Comparison of ENCODE assay signal across 23 mouse cellular contexts in genomic region chr12:45092444-45092843, GRCm38 (mm10). TPM values are rescaled to one million over a fixed set of nuclear protein-coding genes. Genes with fewer than 3 reads are reported as not detected.
DNase-seq lines count a peak whose midpoint lies in the region; ATAC-seq and TF ChIP-seq lines count a peak whose summit lies in the region.
"Had no signal": no experiment of that assay in that cellular context is flagged by ENCODE, and none has a peak within 500 bp of the region (broad histone marks: within the 10 kb centered on the region; RNA-seq: fewer than 3 reads in every experiment).

No protein-coding gene starts in this region.

- ATAC-seq in midbrain, embryonic 11.5 days (ENCODE audit: low FRiP score): no peak
- no peak for ATAC-seq in midbrain, postnatal 0 days (ENCODE audit: low FRiP score)
- ATAC-seq in granulocyte monocyte progenitor cell, adult 5-6 weeks (replicated peaks; ENCODE audit: poor library complexity, severe bottlenecking): peak; percentile 98
- ATAC-seq in megakaryocyte progenitor cell, adult 5-6 weeks (replicated peaks; ENCODE audit: poor library complexity): peak; percentile 95
- ATAC-seq in hindbrain, embryonic 13.5 days (ENCODE audit: low FRiP score): no peak
- no peak for ATAC-seq in lung, postnatal 0 days
- ATAC-seq: activated CD4-positive, CD25-positive, alpha-beta regulatory T cell, adult 4 months; forebrain, embryonic 14.5 days; Patski had no signal

- H3K4me2 ChIP-seq in midbrain, embryonic 11.5 days: no peak overlapping the region
- H3K4me2 ChIP-seq in midbrain, postnatal 0 days (ENCODE audit: low read depth, low read length, poor library complexity, severe bottlenecking): no peak overlapping the region
- no peak overlapping the region for H3K4me2 ChIP-seq in hindbrain, embryonic 13.5 days
- H3K4me2 ChIP-seq in lung, postnatal 0 days (replicated peaks; ENCODE audit: low read depth, low read length): no peak overlapping the region
- H3K4me2 ChIP-seq: hindbrain, embryonic 14.5 days had no signal

- no peak for TF ChIP-seq CTCF in midbrain, postnatal 0 days (IDR thresholded peaks at IDR 0.05)
- TF ChIP-seq CTCF in lung, postnatal 0 days (IDR thresholded peaks at IDR 0.05): no peak

- 82% methylated on average over 3 of the region's 3 CpGs for WGBS in midbrain, embryonic 11.5 days
- WGBS in midbrain, postnatal 0 days: 80% methylated on average over 3 of the region's 3 CpGs
- WGBS in hindbrain, embryonic 13.5 days: 89% methylated on average over 3 of the region's 3 CpGs
- WGBS in lung, postnatal 0 days: 16% methylated on average over 3 of the region's 3 CpGs

- H3K9me3 ChIP-seq in midbrain, embryonic 11.5 days (ENCODE audit: control insufficient read depth, low read length): no peaks in the 10 kb centered on the region
- no peaks in the 10 kb centered on the region for H3K9me3 ChIP-seq in midbrain, postnatal 0 days (ENCODE audit: low read length)
- H3K9me3 ChIP-seq in hindbrain, embryonic 13.5 days: no peaks in the 10 kb centered on the region
- no peaks in the 10 kb centered on the region for H3K9me3 ChIP-seq in lung, postnatal 0 days (ENCODE audit: low read length)
- H3K9me3 ChIP-seq: embryonic facial prominence, embryonic 10.5 days; forebrain, embryonic 10.5 days; heart, embryonic 10.5 days had no signal

- no peak overlapping the region for H3K9ac ChIP-seq in midbrain, embryonic 11.5 days (ENCODE audit: low read length)
- no peak overlapping the region for H3K9ac ChIP-seq in midbrain, postnatal 0 days (replicated peaks; ENCODE audit: low read length, poor library complexity, severe bottlenecking)
- no peak overlapping the region for H3K9ac ChIP-seq in hindbrain, embryonic 13.5 days
- H3K9ac ChIP-seq in lung, postnatal 0 days (replicated peaks; ENCODE audit: low read depth): no peak overlapping the region
- H3K9ac ChIP-seq: hindbrain, embryonic 14.5 days had no signal

- H3K4me3 ChIP-seq in midbrain, embryonic 11.5 days (ENCODE audit: low read depth, low read length): no peak overlapping the region
- no peak overlapping the region for H3K4me3 ChIP-seq in midbrain, postnatal 0 days (ENCODE audit: low read depth, low read length)
- H3K4me3 ChIP-seq in hindbrain, embryonic 13.5 days: no peak overlapping the region
- no peak overlapping the region for H3K4me3 ChIP-seq in lung, postnatal 0 days (ENCODE audit: low read depth, low read length)
- H3K4me3 ChIP-seq: embryonic facial prominence, embryonic 10.5 days; erythroblast, embryonic 14.5 days; forebrain, embryonic 10.5 days; heart, embryonic 10.5 days had no signal

- H3K27ac ChIP-seq in midbrain, embryonic 11.5 days (ENCODE audit: low read depth, low read length): no peak overlapping the region
- H3K27ac ChIP-seq in midbrain, postnatal 0 days (ENCODE audit: low read depth, low read length): no peak overlapping the region
- H3K27ac ChIP-seq in hindbrain, embryonic 13.5 days: no peak overlapping the region
- H3K27ac ChIP-seq in lung, postnatal 0 days (ENCODE audit: low read length): no peak overlapping the region
- H3K27ac ChIP-seq: embryonic facial prominence, embryonic 10.5 days; forebrain, embryonic 10.5 days; heart, embryonic 10.5 days; hindbrain, embryonic 14.5 days had no signal

- DNase-seq in midbrain, embryonic 11.5 days (ENCODE audit: low spot score, missing footprints): peak; percentile 51
- no peak for DNase-seq in midbrain, postnatal 0 days (ENCODE audit: low spot score)
- no peak for DNase-seq in kidney, adult 18-20 months
- DNase-seq in lung, postnatal 0 days (ENCODE audit: low spot score): no peak
- DNase-seq: adrenal gland, postnatal 14 days; cerebellum, adult 18-20 months; cerebellum, adult 9-11 months; cerebellum, postnatal 36 days; gastrocnemius, postnatal 36 days; heart, adult 18-20 months; heart, postnatal 10 days; heart, postnatal 4 days had no signal

- no peaks in the 10 kb centered on the region for H3K4me1 ChIP-seq in midbrain, embryonic 11.5 days (ENCODE audit: control insufficient read depth, insufficient read depth, low read length)
- no peaks in the 10 kb centered on the region for H3K4me1 ChIP-seq in midbrain, postnatal 0 days (ENCODE audit: insufficient read depth, low read length)
- H3K4me1 ChIP-seq in hindbrain, embryonic 13.5 days (replicated peaks): no peaks in the 10 kb centered on the region
- H3K4me1 ChIP-seq in lung, postnatal 0 days (ENCODE audit: insufficient read depth, low read depth, low read length): no peaks in the 10 kb centered on the region
- H3K4me1 ChIP-seq: embryonic facial prominence, embryonic 10.5 days; forebrain, embryonic 10.5 days had no signal

- H3K27me3 ChIP-seq in midbrain, embryonic 11.5 days (ENCODE audit: control insufficient read depth, insufficient read depth, low read length): no peaks in the 10 kb centered on the region
- H3K27me3 ChIP-seq in midbrain, postnatal 0 days (ENCODE audit: insufficient read depth, low read length): no peaks in the 10 kb centered on the region
- no peaks in the 10 kb centered on the region for H3K27me3 ChIP-seq in hindbrain, embryonic 13.5 days
- no peaks in the 10 kb centered on the region for H3K27me3 ChIP-seq in lung, postnatal 0 days (replicated peaks; ENCODE audit: insufficient read depth, low read length)
- H3K27me3 ChIP-seq: Patski had no signal

- H3K36me3 ChIP-seq in midbrain, embryonic 11.5 days (ENCODE audit: control insufficient read depth, insufficient read depth, low read length): no peaks in the 10 kb centered on the region
- H3K36me3 ChIP-seq in midbrain, postnatal 0 days (ENCODE audit: insufficient read depth, low read length): no peaks in the 10 kb centered on the region
- no peaks in the 10 kb centered on the region for H3K36me3 ChIP-seq in hindbrain, embryonic 13.5 days
- H3K36me3 ChIP-seq in lung, postnatal 0 days (ENCODE audit: insufficient read depth, low read length): no peaks in the 10 kb centered on the region
- H3K36me3 ChIP-seq: embryonic facial prominence, embryonic 10.5 days; forebrain, embryonic 10.5 days; heart, embryonic 10.5 days had no signal

- no peak for TF ChIP-seq EP300 in lung, postnatal 0 days (IDR thresholded peaks at IDR 0.05)

RNA-seq across cellular contexts. Expression of gene Stxbp6, which starts 17.9 kb away (rescaled TPM):
- 21.3 and 21.9 TPM in 2 replicates for polyA plus RNA-seq in midbrain, embryonic 11.5 days (2014; fragmentation: Nextera tagmentation; extraction: Ambion mirVana)
- 31.8 and 35.3 TPM in 2 replicates for total RNA-seq in midbrain, postnatal 0 days (2014; rRNA removed)
- polyA plus RNA-seq in midbrain, postnatal 0 days (2015; fragmentation: Nextera tagmentation; extraction: Ambion mirVana): 25.3 and 28.9 TPM in 2 replicates
- total RNA-seq in granulocyte monocyte progenitor cell, adult 5-6 weeks (2014; fragmentation: Nextera tagmentation): 8.3 and 18.3 TPM in 2 replicates
- 4.5 and 6.4 TPM in 2 replicates for total RNA-seq in granulocyte monocyte progenitor cell, adult 5-6 weeks (2017)
- 4.3 and 11.7 TPM in 2 replicates for total RNA-seq in megakaryocyte progenitor cell, adult 5-6 weeks (2015)
- total RNA-seq in megakaryocyte progenitor cell, adult 5-6 weeks (2017): 7.0 and 18.3 TPM in 2 replicates
- polyA plus RNA-seq in hindbrain, embryonic 13.5 days (2015; fragmentation: Nextera tagmentation; extraction: Ambion mirVana): 11.1 and 12.4 TPM in 2 replicates
- polyA plus RNA-seq in lung, postnatal 0 days (2015; fragmentation: Nextera tagmentation; extraction: Ambion mirVana): 22.1 and 25.7 TPM in 2 replicates
- polyA plus RNA-seq: activated CD4-positive, CD25-positive, alpha-beta regulatory T cell, adult 4 months; erythroblast, embryonic 14.5 days had no signal

Comparison
In these comparisons a context has a peak if more than half of its experiments do, and no peak if none do; other contexts are left out.
1. ATAC-seq: peak in granulocyte monocyte progenitor cell, adult 5-6 weeks (single experiment) and megakaryocyte progenitor cell, adult 5-6 weeks (single experiment); none in midbrain, embryonic 11.5 days (single experiment), midbrain, postnatal 0 days (single experiment), hindbrain, embryonic 13.5 days (single experiment) and lung, postnatal 0 days (single experiment).